Mouse (Mus musculus): Measurements from ENCODE around the gene Erh. TPM values are rescaled to one million over a fixed set of nuclear protein-coding genes. Genes with fewer than 3 reads are reported as not detected.

Erh gene
- polyA plus RNA-seq, 1 experiment from 2014 or later, result 63.7 TPM

- Histone ChIP-seq H3K79me2 (ENCODE audit: inconsistent target) (no peaks in the 10 kb centered on the region), H3K4me3 (ENCODE audit: inconsistent target) (no peak overlapping the region), H3K36me3 (ENCODE audit: inconsistent target) (no peaks in the 10 kb centered on the region), H3K27ac (no peak overlapping the region)
- 93% methylated on average over 9 of the region's 9 CpGs for WGBS (ENCODE audit: missing documents)
Observed at GRCm38 (mm10) chr12:80601597-80602269, 42.4 kb downstream of the Erh start.

- Histone ChIP-seq H3K4me3 (ENCODE audit: inconsistent target) (no peak overlapping the region), H3K27ac (no peak overlapping the region), H3K79me2 (ENCODE audit: inconsistent target) (no peaks in the 10 kb centered on the region), H3K36me3 (ENCODE audit: inconsistent target) (no peaks in the 10 kb centered on the region)
- 88% methylated on average over 5 of the region's 6 CpGs for WGBS (ENCODE audit: missing documents)
Observed at GRCm38 (mm10) chr12:80598756-80599155, 45.4 kb downstream of the Erh start.

GRCm38 (mm10) chr12:80598236-80598635 lies 45.9 kb downstream of the Erh start:
- Histone ChIP-seq H3K36me3 (ENCODE audit: inconsistent target) (no peaks in the 10 kb centered on the region), H3K4me3 (ENCODE audit: inconsistent target) (no peak overlapping the region), H3K79me2 (ENCODE audit: inconsistent target) (no peaks in the 10 kb centered on the region), H3K27ac (no peak overlapping the region)
- WGBS (ENCODE audit: missing documents), result 89% methylated on average over 7 of the region's 7 CpGs

- no peaks in the 10 kb centered on the region for H3K79me2 ChIP-seq (ENCODE audit: inconsistent target)
- no peaks in the 10 kb centered on the region for H3K36me3 ChIP-seq (ENCODE audit: inconsistent target)
- no peak overlapping the region for H3K27ac ChIP-seq
- WGBS (ENCODE audit: missing documents), result 95% methylated on average over 4 of the region's 4 CpGs
- no peak overlapping the region for H3K4me3 ChIP-seq (ENCODE audit: inconsistent target)
Observed at GRCm38 (mm10) chr12:80595968-80596367, 48.2 kb downstream of the Erh start.

GRCm38 (mm10) chr12:80595566-80595965 lies 48.6 kb downstream of the Erh start:
- WGBS (ENCODE audit: missing documents), result 88% methylated on average over 4 of the region's 4 CpGs
- Histone ChIP-seq H3K27ac (no peak overlapping the region), H3K79me2 (ENCODE audit: inconsistent target) (no peaks in the 10 kb centered on the region), H3K36me3 (ENCODE audit: inconsistent target) (no peaks in the 10 kb centered on the region), H3K4me3 (ENCODE audit: inconsistent target) (no peak overlapping the region)

- WGBS (ENCODE audit: missing documents), result 84% methylated on average over 4 of the region's 4 CpGs
- no peak overlapping the region for H3K27ac ChIP-seq
- no peaks in the 10 kb centered on the region for H3K79me2 ChIP-seq (ENCODE audit: inconsistent target)
- no peaks in the 10 kb centered on the region for H3K36me3 ChIP-seq (ENCODE audit: inconsistent target)
- no peak overlapping the region for H3K4me3 ChIP-seq (ENCODE audit: inconsistent target)
Observed at GRCm38 (mm10) chr12:80594781-80595180, 49.4 kb downstream of the Erh start.

- no peak overlapping the region for H3K27ac ChIP-seq
- 76% methylated on average over 4 of the region's 4 CpGs for WGBS (ENCODE audit: missing documents)
- no peaks in the 10 kb centered on the region for H3K79me2 ChIP-seq (ENCODE audit: inconsistent target)
- no peaks in the 10 kb centered on the region for H3K36me3 ChIP-seq (ENCODE audit: inconsistent target)
- no peak overlapping the region for H3K4me3 ChIP-seq (ENCODE audit: inconsistent target)
Observed at GRCm38 (mm10) chr12:80594141-80594540, 50.0 kb downstream of the Erh start.

- Histone ChIP-seq H3K4me3 (ENCODE audit: inconsistent target) (no peak overlapping the region), H3K36me3 (ENCODE audit: inconsistent target) (no peaks in the 10 kb centered on the region), H3K27ac (no peak overlapping the region), H3K79me2 (ENCODE audit: inconsistent target) (no peaks in the 10 kb centered on the region)
- 52% methylated on average over 2 of the region's 2 CpGs for WGBS (ENCODE audit: missing documents)
Observed at GRCm38 (mm10) chr12:80584973-80585372, 59.2 kb downstream of the Erh start.

Other genes with a start within 250 kb of the Erh start
- 12.4 to 17.4 TPM (median 12.8 TPM) in 3 replicates for gene Dcaf5, start 207.7 kb downstream of the Erh start, polyA plus RNA-seq (2018)
- 6.5 to 8.1 TPM (median 6.5 TPM) in 3 replicates for gene Exd2, start 181.2 kb downstream of the Erh start, polyA plus RNA-seq (2018)
- not detected in 3 replicates for gene Galnt16, start 126.1 kb downstream of the Erh start, polyA plus RNA-seq (2018)
- gene Slc39a9, start 458 bp downstream of the Erh start, polyA plus RNA-seq (2018), result 22.6 to 28.6 TPM (median 28.6 TPM) in 3 replicates
- not detected in 3 replicates for gene Plekhd1, start 48.2 kb upstream of the Erh start, polyA plus RNA-seq (2018)
- gene Ccdc177, start 116.3 kb upstream of the Erh start, polyA plus RNA-seq (2018), result not detected in 3 replicates
- 67.3 to 91.5 TPM (median 72.0 TPM) in 3 replicates for gene Susd6, start 146.2 kb upstream of the Erh start, polyA plus RNA-seq (2018)

Measured in macrophage (primary cell).